Mouse (Mus musculus): ENCODE results near the gene Kiz. TPM values are rescaled to one million over a fixed set of nuclear protein-coding genes. Genes with fewer than 3 reads are reported as not detected.

Gene Kiz
- total and polyA plus RNA-seq, 3 experiments, result 8.2 to 13.1 TPM; not detected in 1

- Histone ChIP-seq H3K4me3 (ENCODE audit: control insufficient read depth in 1 of 2, insufficient read depth in 1 of 2, low read depth in 2 of 2, low read length in 2 of 2) (no peak overlapping the region), H3K9ac (ENCODE audit: control insufficient read depth, low read depth, low read length, poor library complexity, severe bottlenecking) (no peak overlapping the region), H3K27me3 (ENCODE audit: control insufficient read depth in 1 of 2, insufficient read depth in 2 of 2, low read length in 2 of 2) (no peaks in the 10 kb centered on the region; a peak in 1 of 4 replicates), H3K27ac (ENCODE audit: control insufficient read depth, low read depth, low read length) (no peak overlapping the region), H3K36me3 (ENCODE audit: control insufficient read depth in 1 of 2, insufficient read depth in 2 of 2, low read length in 2 of 2) (no peaks in the 10 kb centered on the region), H3K79me2 (ENCODE audit: control insufficient read depth, insufficient read depth, low read length, poor library complexity) (no peaks in the 10 kb centered on the region), H3K4me1 (ENCODE audit: control insufficient read depth in 1 of 2, insufficient read depth in 2 of 2, low read length in 2 of 2) (no peaks in the 10 kb centered on the region), H3K9me3 (replicated peaks; ENCODE audit: insufficient read depth, low read length) (no peaks in the 10 kb centered on the region)
- no peak for DNase-seq (ENCODE audit: low read depth, low spot score)
- TF ChIP-seq MAZ (IDR thresholded peaks at IDR 0.05; ENCODE audit: low read depth, low read length) (no peak), MAX (IDR thresholded peaks at IDR 0.05; ENCODE audit: low read length) (no peak), MAFK (IDR thresholded peaks at IDR 0.05; ENCODE audit: borderline replicate concordance, low read depth, low read length) (no peak), POLR2AphosphoS2 (IDR thresholded peaks at IDR 0.05; ENCODE audit: low read length) (no peak), ZMIZ1 (IDR thresholded peaks at IDR 0.05; ENCODE audit: low read depth, low read length) (no peak), ZKSCAN1 (IDR thresholded peaks at IDR 0.05; ENCODE audit: low read depth, low read length) (no peak), KAT2A (conservative IDR thresholded peaks at IDR 0.05; ENCODE audit: low read depth, low read length) (no peak), NELFE (IDR thresholded peaks at IDR 0.05; ENCODE audit: low read depth, low read length) (no peak), POLR2A (IDR thresholded peaks at IDR 0.05; ENCODE audit: control insufficient read depth in 1 of 2, insufficient read depth in 1 of 2, low read depth in 1 of 2, low read length in 2 of 2, poor library complexity in 1 of 2) (no peak), TCF12 (IDR thresholded peaks at IDR 0.05; ENCODE audit: low read depth, low read length) (no peak), USF2 (IDR thresholded peaks at IDR 0.05; ENCODE audit: borderline replicate concordance in 1 of 2, insufficient read depth in 1 of 2, low read depth in 1 of 2, low read length in 2 of 2) (no peak), CTCF (IDR thresholded peaks at IDR 0.05 in 2 of 3, conservative IDR thresholded peaks at IDR 0.05 in 1 of 3; ENCODE audit: control insufficient read depth in 1 of 3, insufficient read depth in 1 of 3, low read depth in 2 of 3, low read length in 3 of 3, poor library complexity in 1 of 3, severe bottlenecking in 1 of 3) (no peak), USF1 (IDR thresholded peaks at IDR 0.05; ENCODE audit: low read depth, low read length) (no peak), RAD21 (IDR thresholded peaks at IDR 0.05; ENCODE audit: low read depth, low read length) (no peak), TBP (IDR thresholded peaks at IDR 0.05; ENCODE audit: low read depth, low read length) (no peak), SMC3 (IDR thresholded peaks at IDR 0.05; ENCODE audit: low read depth, low read length) (no peak), CHD2 (IDR thresholded peaks at IDR 0.05; ENCODE audit: low read length) (no peak), ELF1 (IDR thresholded peaks at IDR 0.05; ENCODE audit: low read depth, low read length) (no peak)
Measured at GRCm38 (mm10) chr2:146839303-146840030, 16.2 kb upstream of the Kiz start.

- H3K79me2 ChIP-seq (ENCODE audit: control insufficient read depth, insufficient read depth, low read length, poor library complexity), result no peaks in the 10 kb centered on the region
- no peak for DNase-seq (ENCODE audit: low read depth, low spot score)
- H3K9me3 ChIP-seq (replicated peaks; ENCODE audit: insufficient read depth, low read length), result no peaks in the 10 kb centered on the region
- no peak overlapping the region for H3K9ac ChIP-seq (ENCODE audit: control insufficient read depth, low read depth, low read length, poor library complexity, severe bottlenecking)
- H3K4me3 ChIP-seq (ENCODE audit: control insufficient read depth in 1 of 2, insufficient read depth in 1 of 2, low read depth in 2 of 2, low read length in 2 of 2), result no peak overlapping the region
- no peak overlapping the region for H3K27ac ChIP-seq (ENCODE audit: control insufficient read depth, low read depth, low read length)
- TF ChIP-seq ZKSCAN1 (IDR thresholded peaks at IDR 0.05; ENCODE audit: low read depth, low read length), result no peak
- TF ChIP-seq MAX (IDR thresholded peaks at IDR 0.05; ENCODE audit: low read length), result no peak
- TF ChIP-seq POLR2AphosphoS5 (IDR thresholded peaks at IDR 0.05; ENCODE audit: borderline replicate concordance, low read depth, low read length), result no peak
- TF ChIP-seq HCFC1 (IDR thresholded peaks at IDR 0.05; ENCODE audit: low read depth, low read length), result no peak
- TF ChIP-seq ZC3H11A (IDR thresholded peaks at IDR 0.05; ENCODE audit: low read depth, low read length), result no peak
- TF ChIP-seq MEF2A (IDR thresholded peaks at IDR 0.05; ENCODE audit: extremely low read depth, insufficient replicate concordance, low read depth, low read length, poor library complexity, severe bottlenecking), result no peak
- TF ChIP-seq TAL1 (IDR thresholded peaks at IDR 0.05; ENCODE audit: low read length), result no peak
- peaks cover 5% of the 10 kb centered on the region in 2 experiments; a peak in 3 of 4 replicates for H3K4me1 ChIP-seq (ENCODE audit: control insufficient read depth in 1 of 2, insufficient read depth in 2 of 2, low read length in 2 of 2)
- H3K27me3 ChIP-seq (ENCODE audit: control insufficient read depth in 1 of 2, insufficient read depth in 2 of 2, low read length in 2 of 2), result no peaks in the 10 kb centered on the region; a peak in 1 of 4 replicates
- H3K36me3 ChIP-seq (ENCODE audit: control insufficient read depth in 1 of 2, insufficient read depth in 2 of 2, low read length in 2 of 2), result peaks cover 0 to 3% of the 10 kb centered on the region in 2 experiments; a peak in 1 of 4 replicates
Measured at GRCm38 (mm10) chr2:146847863-146848262, 7.8 kb upstream of the Kiz start.

Data from MEL (cell line).